Mouse (Mus musculus): Measurements from ENCODE around the gene Barx1. TPM values are rescaled to one million over a fixed set of nuclear protein-coding genes. Genes with fewer than 3 reads are reported as not detected.

The Barx1 gene
- total RNA-seq, 2 experiments from 2014 or later, result not detected

- DNase-seq (ENCODE audit: extremely low spot score in 1 of 2, low spot score in 1 of 2), result no peak
These were observed 43.7 kb downstream of the Barx1 start for GRCm38 (mm10) chr13:48706385-48706951.

GRCm38 (mm10) chr13:48712675-48713074 is 49.9 kb downstream of the Barx1 start:
- no peak for DNase-seq (ENCODE audit: extremely low spot score in 1 of 2, low spot score in 1 of 2)

- DNase-seq (ENCODE audit: extremely low spot score in 1 of 2, low spot score in 1 of 2), result no peak
These were observed 53.3 kb downstream of the Barx1 start for GRCm38 (mm10) chr13:48716075-48716474.

Other genes with a start within 250 kb of the Barx1 start
- gene Zfp169, start 149.5 kb upstream of the Barx1 start, total RNA-seq (2021), result 10 to 100 TPM; 19.3 to 24.9 TPM
- 1 to 10 TPM; 1.8 to 2.1 TPM for gene A830005F24Rik, start 149.4 kb upstream of the Barx1 start, total RNA-seq (2021)
- 10 to 100 TPM; 40.2 to 44.1 TPM for gene Ptpdc1, start 37.3 kb upstream of the Barx1 start, total RNA-seq (2021)
- gene Phf2, start 208.1 kb downstream of the Barx1 start, total RNA-seq (2021), result 10 to 100 TPM; 34.7 to 34.8 TPM